Mouse (Mus musculus) MEL (cell line): Measurements from ENCODE around the gene Mrpl53.

ENCODE experiments used
- CHD2 ChIP-seq: IDR thresholded peaks from 2 replicates; pipeline ENCODE4 v1.6.1; 2011; ENCODE audit warnings: low read length, improper control_type of control experiment
- CTCF ChIP-seq, 3 experiments: IDR thresholded peaks in 2 of 3; conservative IDR thresholded peaks in 1 of 3; 2 replicates each; pipeline ENCODE4 v1.5.1; 2011 to 2012; ENCODE audit warnings: low read length in 3 of 3, low read depth in 2 of 3, mild to moderate bottlenecking in 2 of 3, improper control_type of control experiment in 1 of 3, inconsistent platforms in 1 of 3, mixed read lengths in 1 of 3, moderate library complexity in 1 of 3; ENCODE audit not compliant: control insufficient read depth in 1 of 3, insufficient read depth in 1 of 3, poor library complexity in 1 of 3, severe bottlenecking in 1 of 3
- EP300 ChIP-seq, 2 experiments: IDR thresholded peaks; 2 replicates each; pipeline ENCODE4 v1.6.1; 2011; ENCODE audit warnings: improper control_type of control experiment in 2 of 2, low read length in 2 of 2, low read depth in 1 of 2, mild to moderate bottlenecking in 1 of 2
- MAFK ChIP-seq: IDR thresholded peaks from 2 replicates; pipeline ENCODE4 v1.6.1; 2011; ENCODE audit warnings: low read depth, mild to moderate bottlenecking, low read length, improper control_type of control experiment, borderline replicate concordance
- MAZ ChIP-seq: IDR thresholded peaks from 2 replicates; pipeline ENCODE4 v1.6.1; 2012; ENCODE audit warnings: low read depth, mild to moderate bottlenecking, inconsistent platforms, low read length, improper control_type of control experiment
- NELFE ChIP-seq: IDR thresholded peaks from 2 replicates; pipeline ENCODE4 v1.6.1; 2011; ENCODE audit warnings: low read depth, low read length, improper control_type of control experiment
- POLR2A ChIP-seq, 2 experiments: IDR thresholded peaks; 2 replicates each; pipeline ENCODE4 v1.6.1; 2011 to 2012; ENCODE audit warnings: low read length in 2 of 2, mild to moderate bottlenecking in 2 of 2, control low read depth in 1 of 2, improper control_type of control experiment in 1 of 2, low read depth in 1 of 2, moderate library complexity in 1 of 2; ENCODE audit not compliant: control insufficient read depth in 1 of 2, insufficient read depth in 1 of 2, poor library complexity in 1 of 2
- POLR2AphosphoS2 ChIP-seq: IDR thresholded peaks from 2 replicates; pipeline ENCODE4 v1.6.1; 2011; ENCODE audit warnings: low read length, improper control_type of control experiment
- RCOR1 ChIP-seq: IDR thresholded peaks from 2 replicates; pipeline ENCODE4 v1.6.1; 2012; ENCODE audit warnings: low read depth, mild to moderate bottlenecking, inconsistent platforms, low read length, improper control_type of control experiment
- SIN3A ChIP-seq: IDR thresholded peaks from 2 replicates; pipeline ENCODE4 v1.6.1; 2012; ENCODE audit warnings: low read length, improper control_type of control experiment, inconsistent platforms
- USF1 ChIP-seq: IDR thresholded peaks from 2 replicates; pipeline ENCODE4 v1.6.1; 2014; ENCODE audit warnings: low read depth, mild to moderate bottlenecking, inconsistent platforms, low read length, improper control_type of control experiment, moderate library complexity
- USF2 ChIP-seq, 2 experiments: IDR thresholded peaks; 2 replicates each; pipeline ENCODE4 v1.6.1; 2011 to 2012; ENCODE audit warnings: improper control_type of control experiment in 2 of 2, low read length in 2 of 2, borderline replicate concordance in 1 of 2, inconsistent platforms in 1 of 2, low read depth in 1 of 2, mild to moderate bottlenecking in 1 of 2; ENCODE audit not compliant: insufficient read depth in 1 of 2
- ZNF384 ChIP-seq: IDR thresholded peaks from 2 replicates; pipeline ENCODE4 v1.6.1; 2012; ENCODE audit warnings: low read depth, mild to moderate bottlenecking, inconsistent platforms, low read length, improper control_type of control experiment

GRCm38 (mm10) chr6:83101316-83101687, 7.5 kb upstream of the Mrpl53 start, which contains the start of the genes Ccdc142 and Gm42688:
- TF ChIP-seq CTCF (IDR thresholded peaks at IDR 0.05 in 2 of 3, conservative IDR thresholded peaks at IDR 0.05 in 1 of 3; ENCODE audit: control insufficient read depth in 1 of 3, insufficient read depth in 1 of 3, low read depth in 2 of 3, low read length in 3 of 3, poor library complexity in 1 of 3, severe bottlenecking in 1 of 3) = peak; percentile 17 to 82 (median 31); a peak in 4 of 6 replicates
- TF ChIP-seq CHD2 = no peak
- no peak for TF ChIP-seq USF2 (IDR thresholded peaks at IDR 0.05; ENCODE audit: borderline replicate concordance in 1 of 2, insufficient read depth in 1 of 2, low read depth in 1 of 2, low read length in 2 of 2)
- peak in 1 of 2 experiments; percentile 81; a peak in 2 of 4 replicates for TF ChIP-seq POLR2A (IDR thresholded peaks at IDR 0.05; ENCODE audit: control insufficient read depth in 1 of 2, insufficient read depth in 1 of 2, low read depth in 1 of 2, low read length in 2 of 2, poor library complexity in 1 of 2)
- peak; percentile 97 for TF ChIP-seq SIN3A
- no peak; a peak in 1 of 4 replicates for TF ChIP-seq EP300 (IDR thresholded peaks at IDR 0.05; ENCODE audit: low read depth in 1 of 2, low read length in 2 of 2)
- peak; percentile 34 for TF ChIP-seq POLR2AphosphoS2
- TF ChIP-seq RCOR1 = no peak
- no peak; the same call in 1 of the 2 replicates for TF ChIP-seq MAZ
- no peak for TF ChIP-seq MAFK
- TF ChIP-seq ZNF384 = no peak
- peak; percentile 52; the same call in 1 of the 2 replicates for TF ChIP-seq NELFE
- peak; percentile 84 for TF ChIP-seq USF1
